Mouse (Mus musculus) urinary bladder, postnatal 4 days (tissue): ENCODE measurements at regions not wholly inside any gene's neighbourhood (a gene's known extent, or its start where the extent isn't known, plus 50 kb on each side); places are given as distances from the start of the nearest gene placed in this dataset.

Experiments
- DNase-seq, 2 experiments: peaks; one replicate each; pipeline ENCODE4 v3.0.0; 2021 to 2022; ENCODE audit warnings: low spot score in 2 of 2

DNA sequence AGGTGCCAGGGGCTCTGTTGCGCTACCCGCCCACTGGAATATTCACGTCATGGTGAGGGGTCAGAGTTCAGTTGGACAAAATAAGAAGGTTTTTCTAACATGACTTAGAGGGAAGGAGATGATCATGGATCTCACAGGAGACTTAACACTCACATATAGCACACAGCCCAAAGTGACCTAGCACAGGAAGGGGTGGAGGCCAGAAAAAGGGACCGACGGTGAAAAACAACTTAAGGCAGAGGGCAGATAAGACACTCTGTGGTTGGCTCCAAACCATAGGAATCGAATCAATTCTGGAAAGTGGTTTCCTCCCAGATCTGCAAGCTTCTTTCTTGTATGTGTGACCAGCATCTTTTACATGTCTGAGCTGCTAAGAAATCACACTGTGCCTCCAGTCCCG lies 192.9 kb upstream of the 4930412O13Rik start:
- DNase-seq: no peak

DNA sequence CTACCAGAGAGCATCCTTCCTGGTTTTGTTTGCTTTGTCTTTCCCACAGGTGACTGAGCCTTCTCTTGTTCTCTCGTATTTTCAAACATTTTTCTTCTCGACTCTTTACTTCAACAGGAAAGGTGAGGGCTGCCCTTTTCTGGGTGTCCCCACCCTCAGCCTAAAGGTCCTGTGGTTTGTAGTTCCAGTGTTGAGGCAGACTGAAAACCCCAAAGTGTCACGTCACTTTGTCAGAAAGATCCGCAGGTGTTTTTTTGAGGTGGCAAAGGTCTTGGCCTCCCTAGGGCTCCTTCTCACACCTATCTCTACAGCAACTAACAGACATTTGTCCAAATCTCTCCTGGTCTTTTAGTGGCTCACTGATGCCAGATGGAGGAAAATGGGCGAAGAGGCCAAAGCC lies 191.5 kb upstream of the 4930412O13Rik start:
- DNase-seq: no peak

DNA sequence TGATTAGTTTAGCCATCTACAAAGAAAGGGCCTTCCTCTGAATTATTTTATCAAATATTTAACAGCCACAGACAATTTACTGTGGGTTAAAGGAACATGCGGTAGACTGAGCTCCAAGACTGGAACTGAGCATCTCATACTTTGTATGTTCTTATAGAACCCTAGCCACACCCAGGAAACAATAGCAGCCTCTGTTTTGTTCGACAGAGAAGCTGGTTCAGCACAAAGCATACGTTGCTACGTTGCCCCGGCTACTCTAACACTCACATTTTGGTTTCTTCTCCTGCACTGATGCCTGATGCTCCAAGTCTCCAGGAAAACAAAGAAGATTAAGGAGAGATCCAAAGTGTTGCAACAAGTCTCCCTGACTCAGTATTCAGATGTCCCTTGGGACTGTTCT lies 189.5 kb upstream of the 4930412O13Rik start:
- no peak for DNase-seq

GRCm38 (mm10) chr2:9691906-9692305 lies 189.1 kb upstream of the 4930412O13Rik start:
- DNase-seq: no peak

DNA sequence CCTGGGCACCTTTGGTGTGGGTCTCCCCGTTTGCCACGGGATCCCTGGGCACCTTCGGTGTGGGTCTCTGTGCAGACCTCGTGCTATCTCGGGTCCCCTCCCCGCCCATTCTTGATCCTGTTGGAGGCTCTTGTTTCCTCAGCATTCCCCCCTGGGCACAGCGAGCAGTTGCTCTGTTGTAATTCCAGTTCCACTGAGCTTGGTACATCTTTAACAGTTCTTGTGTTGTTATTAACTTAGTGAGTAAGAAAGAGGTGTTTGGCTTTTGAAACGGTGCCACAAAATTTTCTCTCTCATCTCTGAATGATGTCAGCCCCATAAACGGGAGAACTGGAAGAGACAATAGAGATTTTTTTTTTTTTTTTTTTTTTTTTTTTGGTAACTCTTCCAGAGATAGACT lies 187.7 kb upstream of the 4930412O13Rik start:
- no peak for DNase-seq

- DNase-seq: no peak
Measured at GRCm38 (mm10) chr2:9694178-9694577, 186.9 kb upstream of the 4930412O13Rik start.

- DNase-seq: no peak
Measured at GRCm38 (mm10) chr2:9697591-9698345, 183.3 kb upstream of the 4930412O13Rik start.

DNA sequence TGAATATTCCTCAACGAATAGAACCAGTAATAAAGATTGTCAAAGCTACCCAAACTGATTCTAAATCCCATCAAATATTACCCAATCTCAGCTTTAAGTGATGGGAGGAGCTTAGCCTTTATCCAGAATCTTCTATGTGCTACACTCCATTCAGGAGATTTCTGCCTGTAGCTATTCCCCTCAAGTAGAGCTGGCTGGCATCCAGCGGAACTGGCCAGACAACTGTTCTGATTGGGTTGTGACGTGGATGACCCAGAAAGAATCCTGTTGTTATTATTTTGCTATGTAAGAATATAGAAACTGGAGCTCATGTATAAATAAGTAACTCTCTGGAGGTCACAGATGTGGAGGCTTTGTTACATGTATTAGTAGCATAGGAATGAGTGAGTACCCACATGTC lies 176.8 kb upstream of the 4930412O13Rik start:
- no peak for DNase-seq

DNA sequence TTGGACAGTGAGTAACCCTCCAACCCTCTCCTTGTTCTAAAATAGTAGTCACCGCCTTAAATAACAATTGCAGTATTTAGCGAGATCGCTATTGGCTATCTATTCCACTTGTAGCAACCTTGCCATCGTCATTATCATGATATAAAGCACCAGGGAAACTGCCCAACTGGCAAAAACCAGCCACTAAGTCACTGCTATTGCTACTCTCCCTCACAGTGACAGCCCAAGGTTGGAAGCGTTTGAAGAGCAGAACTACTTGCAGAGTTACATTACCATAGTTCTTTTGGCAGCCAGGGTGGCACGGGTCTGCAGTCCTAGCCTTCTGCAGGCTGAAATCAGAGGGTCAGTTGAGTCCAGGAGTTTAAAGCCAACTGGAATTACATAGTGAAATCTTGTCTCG lies 171.6 kb upstream of the 4930412O13Rik start:
- DNase-seq: no peak

DNA sequence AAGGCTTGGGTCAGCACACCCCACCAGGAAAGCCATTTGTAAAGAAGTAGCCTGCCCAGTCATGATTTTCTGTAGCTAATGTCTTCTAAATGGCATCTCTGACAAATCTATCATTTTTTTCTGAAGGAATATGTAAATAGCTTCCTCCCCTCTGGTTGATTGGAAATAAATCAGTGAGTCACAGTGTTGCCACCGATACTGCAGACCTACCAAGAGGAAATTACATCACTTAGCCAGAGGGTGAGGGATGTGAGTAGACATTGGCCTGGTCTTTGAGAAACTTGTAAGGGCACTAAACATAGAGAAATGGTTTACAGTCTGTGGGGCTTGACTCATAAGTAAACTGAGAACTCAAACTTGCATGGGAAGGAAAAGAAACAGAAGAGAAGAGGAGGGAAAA lies 163.1 kb upstream of the 4930412O13Rik start:
- no peak for DNase-seq

GRCm38 (mm10) chr2:9733243-9733642 lies 147.8 kb upstream of the 4930412O13Rik start:
- no peak for DNase-seq

DNA sequence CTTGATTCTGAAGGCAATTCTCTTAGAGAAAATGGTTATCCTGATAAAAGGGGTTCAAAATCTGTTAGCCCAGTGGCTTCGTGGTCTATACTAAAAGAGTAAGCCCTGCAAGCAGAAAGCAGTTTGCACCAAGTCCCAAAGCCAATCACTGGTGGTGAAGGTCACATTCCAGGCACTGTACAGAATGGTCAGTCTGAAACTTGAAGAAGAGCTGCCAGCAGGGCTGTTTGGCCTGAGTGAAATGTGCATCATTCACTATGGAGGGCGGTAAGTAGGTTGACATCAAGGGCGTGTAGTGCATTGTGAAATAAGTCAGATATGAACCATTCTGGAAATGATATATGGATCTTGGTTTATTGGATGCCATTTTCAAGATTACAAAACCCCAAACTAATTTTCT lies 136.9 kb upstream of the 4930412O13Rik start:
- DNase-seq: no peak

GRCm38 (mm10) chr2:9749829-9750788 lies 130.9 kb upstream of the 4930412O13Rik start:
- DNase-seq: no peak

DNA sequence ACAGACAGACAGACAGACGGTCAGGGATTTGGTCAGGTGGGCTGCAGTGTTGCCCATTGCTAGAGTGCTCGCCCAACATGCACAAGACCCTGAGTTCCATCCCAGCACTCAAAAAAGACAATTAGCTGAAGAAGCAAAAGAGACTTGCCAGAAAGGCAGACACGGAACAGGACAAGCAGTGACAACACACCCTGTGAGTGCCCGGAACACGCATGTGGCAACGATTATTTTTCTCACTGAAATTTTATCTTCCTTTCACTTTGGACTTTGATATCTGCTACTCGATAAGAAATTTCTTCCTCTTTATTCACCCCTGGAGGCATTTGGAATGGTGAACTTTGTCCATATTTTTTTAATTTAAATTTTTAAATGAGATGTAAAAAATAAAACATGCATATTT lies 127.4 kb upstream of the 4930412O13Rik start:
- DNase-seq: no peak

DNA sequence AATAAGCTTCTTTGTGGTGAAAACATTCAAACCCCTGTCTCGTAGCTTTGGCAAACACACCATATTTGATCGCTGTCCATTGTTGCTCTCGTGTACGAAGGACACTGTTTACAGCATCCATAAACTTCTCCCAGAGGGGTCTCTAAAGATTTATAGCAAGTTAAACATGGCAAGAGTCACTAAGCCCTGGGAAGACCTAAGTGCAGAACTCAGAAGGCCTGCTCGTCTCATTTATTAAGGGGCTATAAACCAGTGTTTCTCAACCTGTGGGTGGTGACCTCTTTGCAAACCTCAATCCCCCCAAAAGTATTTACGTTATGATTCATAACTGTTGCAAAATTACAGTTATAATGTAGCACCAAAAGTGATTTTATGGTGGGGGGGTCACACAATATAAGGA lies 126.9 kb upstream of the 4930412O13Rik start:
- no peak for DNase-seq

- DNase-seq: no peak
Measured at GRCm38 (mm10) chr2:9757770-9758420, 123.2 kb upstream of the 4930412O13Rik start.

- no peak for DNase-seq
Measured at GRCm38 (mm10) chr2:9758983-9759382, 122.1 kb upstream of the 4930412O13Rik start.

GRCm38 (mm10) chr2:9759389-9760104 lies 121.5 kb upstream of the 4930412O13Rik start:
- DNase-seq: no peak

DNA sequence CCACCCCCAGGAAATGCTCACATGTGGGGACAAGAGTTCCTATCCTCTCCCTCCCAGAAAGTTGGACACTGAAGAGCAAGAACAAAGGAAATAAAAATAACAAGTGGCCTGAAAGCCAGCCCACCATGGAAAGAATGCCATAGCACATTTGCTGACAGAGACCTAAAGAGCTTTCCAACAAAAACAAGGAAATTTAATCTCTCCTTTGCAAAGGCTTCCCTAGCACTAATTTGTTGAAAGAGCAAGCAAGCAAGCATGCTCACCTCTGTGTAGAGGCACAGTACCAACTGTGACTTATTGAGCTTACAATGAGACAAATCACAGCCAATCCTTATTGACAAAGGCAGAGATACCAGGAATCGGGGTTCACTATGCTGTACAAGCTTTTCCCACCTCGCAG lies 100.9 kb upstream of the 4930412O13Rik start:
- no peak for DNase-seq

DNA sequence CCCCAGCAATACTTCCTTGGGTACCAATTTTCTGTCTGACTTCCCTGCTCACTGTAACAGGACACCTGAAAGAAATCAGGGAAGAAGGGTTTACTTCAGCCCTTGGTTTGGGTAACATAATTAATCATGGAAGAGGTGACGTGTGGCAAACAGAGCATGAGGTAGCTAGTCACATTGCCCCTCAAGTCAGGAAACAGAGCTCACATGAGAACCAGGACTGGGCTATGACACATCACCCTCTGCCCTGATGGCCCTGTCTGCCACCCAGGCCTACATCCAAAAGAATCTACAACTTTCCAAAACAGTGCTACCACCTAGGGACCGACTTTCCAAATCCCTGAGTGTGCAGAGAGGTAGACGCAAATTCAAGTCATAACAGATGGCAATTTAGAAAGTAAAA lies 98.4 kb upstream of the 4930412O13Rik start:
- DNase-seq: no peak

- DNase-seq: no peak
Measured at GRCm38 (mm10) chr2:9791970-9792369, 89.1 kb upstream of the 4930412O13Rik start.

DNA sequence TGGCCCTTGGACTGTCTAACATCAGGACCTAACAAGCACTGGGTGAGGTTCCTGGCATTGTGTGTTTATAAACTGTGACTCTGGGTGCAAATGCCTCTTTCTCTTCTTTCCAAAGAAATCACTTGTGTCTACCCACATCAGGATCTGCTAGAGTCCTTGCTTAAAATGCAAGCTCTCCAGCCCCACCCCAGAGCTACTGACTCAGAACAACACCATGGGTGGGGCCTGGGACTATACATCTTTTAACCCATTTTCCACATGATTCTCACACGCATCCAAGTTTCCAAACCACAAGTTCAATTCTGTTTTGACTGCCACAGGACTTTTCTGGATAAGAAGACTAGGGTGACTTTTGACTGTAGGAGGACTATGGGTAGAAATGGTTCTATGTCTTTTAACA lies 88.7 kb upstream of the 4930412O13Rik start:
- no peak for DNase-seq
